Mouse (Mus musculus): ENCODE data around the gene Tm6sf2. TPM values are rescaled to one million over a fixed set of nuclear protein-coding genes. Genes with fewer than 3 reads are reported as not detected.
A peak's percentile ranks its signal among the peaks of the same experiment; 100 is the strongest.

Gene Tm6sf2
- polyA plus RNA-seq, 2 experiments, result 0.54 to 5.2 TPM

GRCm38 (mm10) chr8:70083285-70083684 is 10.6 kb downstream of the Tm6sf2 start, which contains the start of gene Hapln4:
Gene Hapln4, plus strand, starts transcription at chr8:70083457.
- DNase-seq (ENCODE audit: low spot score), result no peak
- no peak for ATAC-seq (ENCODE audit: low FRiP score, low read depth)
- peak within 1 kb of the TSS; percentile 66 for H3K4me2 ChIP-seq (replicated peaks; ENCODE audit: low read depth, low read length, severe bottlenecking)
- peaks cover 6% of the 10 kb centered on the region for H3K4me1 ChIP-seq (ENCODE audit: control insufficient read depth, insufficient read depth, low read length)
- 0% methylated on average over 26 of the region's 26 CpGs for WGBS
- H3K27me3 ChIP-seq (ENCODE audit: control insufficient read depth, insufficient read depth, low read length), result peaks cover 66% of the 10 kb centered on the region
- no peak within 1 kb of the TSS for H3K27ac ChIP-seq (replicated peaks; ENCODE audit: low read depth, low read length)
- no peak for TF ChIP-seq POLR2A (IDR thresholded peaks at IDR 0.05; ENCODE audit: borderline replicate concordance, extremely low read depth, insufficient read depth, insufficient read length)
- no peaks in the 10 kb centered on the region for H3K36me3 ChIP-seq (ENCODE audit: control insufficient read depth, insufficient read depth, low read length)
- no peaks in the 10 kb centered on the region for H3K9me3 ChIP-seq (ENCODE audit: control insufficient read depth, low read length)
- peak within 1 kb of the TSS; percentile 40 for H3K9ac ChIP-seq (ENCODE audit: low read depth, low read length, severe bottlenecking)
- H3K4me3 ChIP-seq (replicated peaks; ENCODE audit: low read length), result peak within 1 kb of the TSS; percentile 39

GRCm38 (mm10) chr8:70084191-70085065 is 11.7 kb downstream of the Tm6sf2 start:
- 3% methylated on average over 59 of the region's 71 CpGs for WGBS
- Histone ChIP-seq H3K9me3 (ENCODE audit: control insufficient read depth, low read length) (no peaks in the 10 kb centered on the region), H3K27ac (replicated peaks; ENCODE audit: low read depth, low read length) (no peak overlapping the region), H3K36me3 (ENCODE audit: control insufficient read depth, insufficient read depth, low read length) (no peaks in the 10 kb centered on the region), H3K4me2 (replicated peaks; ENCODE audit: low read depth, low read length, severe bottlenecking) (peak overlapping the region; percentile 66), H3K27me3 (ENCODE audit: control insufficient read depth, insufficient read depth, low read length) (peaks cover 77% of the 10 kb centered on the region), H3K9ac (ENCODE audit: low read depth, low read length, severe bottlenecking) (peak overlapping the region; percentile 40), H3K4me3 (replicated peaks; ENCODE audit: low read length) (peak overlapping the region; percentile 39), H3K4me1 (ENCODE audit: control insufficient read depth, insufficient read depth, low read length) (peaks cover 6% of the 10 kb centered on the region)
- DNase-seq (ENCODE audit: low spot score), result no peak
- 0 out of 2 replicates have a peak, but pooled peaks have one; percentile 19 for ATAC-seq (ENCODE audit: low FRiP score, low read depth)
- TF ChIP-seq POLR2A (IDR thresholded peaks at IDR 0.05; ENCODE audit: borderline replicate concordance, extremely low read depth, insufficient read depth, insufficient read length), result no peak

- Histone ChIP-seq H3K9me3 (ENCODE audit: control insufficient read depth, low read length) (no peaks in the 10 kb centered on the region), H3K4me1 (ENCODE audit: control insufficient read depth, insufficient read depth, low read length) (peaks cover 6% of the 10 kb centered on the region), H3K27ac (replicated peaks; ENCODE audit: low read depth, low read length) (no peak overlapping the region), H3K36me3 (ENCODE audit: control insufficient read depth, insufficient read depth, low read length) (no peaks in the 10 kb centered on the region), H3K27me3 (ENCODE audit: control insufficient read depth, insufficient read depth, low read length) (peaks cover 92% of the 10 kb centered on the region), H3K4me3 (replicated peaks; ENCODE audit: low read length) (no peak overlapping the region), H3K4me2 (replicated peaks; ENCODE audit: low read depth, low read length, severe bottlenecking) (no peak overlapping the region), H3K9ac (ENCODE audit: low read depth, low read length, severe bottlenecking) (no peak overlapping the region)
- ATAC-seq (ENCODE audit: low FRiP score, low read depth), result no peak
- TF ChIP-seq POLR2A (IDR thresholded peaks at IDR 0.05; ENCODE audit: borderline replicate concordance, extremely low read depth, insufficient read depth, insufficient read length), result no peak
- no peak for DNase-seq (ENCODE audit: low spot score)
- WGBS, result 65% methylated on average over 1 of the region's 1 CpGs
Observed at GRCm38 (mm10) chr8:70086151-70086550, 13.4 kb downstream of the Tm6sf2 start.

- ATAC-seq (ENCODE audit: low FRiP score, low read depth), result no peak
- 5% methylated on average over 7 of the region's 7 CpGs for WGBS
- H3K36me3 ChIP-seq (ENCODE audit: control insufficient read depth, insufficient read depth, low read length), result no peaks in the 10 kb centered on the region
- H3K9me3 ChIP-seq (ENCODE audit: control insufficient read depth, low read length), result no peaks in the 10 kb centered on the region
- H3K27ac ChIP-seq (replicated peaks; ENCODE audit: low read depth, low read length), result no peak overlapping the region
- H3K27me3 ChIP-seq (ENCODE audit: control insufficient read depth, insufficient read depth, low read length), result peaks cover 88% of the 10 kb centered on the region
- H3K4me3 ChIP-seq (replicated peaks; ENCODE audit: low read length), result no peak overlapping the region
- peaks cover 6% of the 10 kb centered on the region for H3K4me1 ChIP-seq (ENCODE audit: control insufficient read depth, insufficient read depth, low read length)
- no peak for DNase-seq (ENCODE audit: low spot score)
- no peak overlapping the region for H3K9ac ChIP-seq (ENCODE audit: low read depth, low read length, severe bottlenecking)
- no peak for TF ChIP-seq POLR2A (IDR thresholded peaks at IDR 0.05; ENCODE audit: borderline replicate concordance, extremely low read depth, insufficient read depth, insufficient read length)
- H3K4me2 ChIP-seq (replicated peaks; ENCODE audit: low read depth, low read length, severe bottlenecking), result no peak overlapping the region
Observed at GRCm38 (mm10) chr8:70087237-70087636, 14.5 kb downstream of the Tm6sf2 start.

- peak; percentile 46 for DNase-seq (ENCODE audit: low spot score)
- peaks cover 80% of the 10 kb centered on the region for H3K27me3 ChIP-seq (ENCODE audit: control insufficient read depth, insufficient read depth, low read length)
- peaks cover 6% of the 10 kb centered on the region for H3K4me1 ChIP-seq (ENCODE audit: control insufficient read depth, insufficient read depth, low read length)
- peak overlapping the region; percentile 60 for H3K4me2 ChIP-seq (replicated peaks; ENCODE audit: low read depth, low read length, severe bottlenecking)
- 0 out of 2 replicates have a peak, but pooled peaks have one; percentile 36 for ATAC-seq (ENCODE audit: low FRiP score, low read depth)
- no peak for TF ChIP-seq POLR2A (IDR thresholded peaks at IDR 0.05; ENCODE audit: borderline replicate concordance, extremely low read depth, insufficient read depth, insufficient read length)
- no peaks in the 10 kb centered on the region for H3K36me3 ChIP-seq (ENCODE audit: control insufficient read depth, insufficient read depth, low read length)
- WGBS, result 5% methylated on average over 43 of the region's 56 CpGs
- no peak overlapping the region for H3K27ac ChIP-seq (replicated peaks; ENCODE audit: low read depth, low read length)
- H3K4me3 ChIP-seq (replicated peaks; ENCODE audit: low read length), result peak overlapping the region; percentile 37
- H3K9ac ChIP-seq (ENCODE audit: low read depth, low read length, severe bottlenecking), result peak overlapping the region; percentile 40
- H3K9me3 ChIP-seq (ENCODE audit: control insufficient read depth, low read length), result no peaks in the 10 kb centered on the region
Observed at GRCm38 (mm10) chr8:70087836-70088650, 15.3 kb downstream of the Tm6sf2 start.
